Mouse (Mus musculus): ENCODE measurements at regions not wholly inside any gene's neighbourhood (a gene's known extent, or its start where the extent isn't known, plus 50 kb on each side); places are given as distances from the start of the nearest gene placed in this dataset.

GRCm38 (mm10) chr3:121870726-121871125 is 55.6 kb upstream of the Abcd3 start:
- no peak overlapping the region for H3K27ac ChIP-seq (replicated peaks)

GRCm38 (mm10) chr3:121869694-121870093 is 54.6 kb upstream of the Abcd3 start:
- no peak overlapping the region for H3K4me3 ChIP-seq (ENCODE audit: low read depth, low read length)
- H3K4me1 ChIP-seq (replicated peaks; ENCODE audit: control insufficient read depth, insufficient read depth), result no peaks in the 10 kb centered on the region; the same call in 1 of the 2 replicates
- ATAC-seq (ENCODE audit: low FRiP score, low TSS enrichment), result no peak
- TF ChIP-seq EP300 (optimal IDR thresholded peaks at IDR 0.05) (no peak), CTCF (IDR thresholded peaks at IDR 0.05; ENCODE audit: low read depth) (no peak)
- no peaks in the 10 kb centered on the region for H3K27me3 ChIP-seq (ENCODE audit: control insufficient read depth, insufficient read depth, low read length)
- H3K9me3 ChIP-seq (ENCODE audit: control insufficient read depth, low read length), result no peaks in the 10 kb centered on the region
- 52% methylated on average over 4 of the region's 4 CpGs for WGBS
- H3K9ac ChIP-seq (ENCODE audit: low read length), result no peak overlapping the region
- no peak overlapping the region for H3K27ac ChIP-seq (replicated peaks)
- DNase-seq (ENCODE audit: low spot score), result no peak
- no peaks in the 10 kb centered on the region for H3K36me3 ChIP-seq (ENCODE audit: control insufficient read depth, insufficient read depth, low read length)
- H3K4me2 ChIP-seq (replicated peaks; ENCODE audit: low read depth), result no peak overlapping the region

More at GRCm38 (mm10) chr3:121870726-121871125, 55.6 kb upstream of the Abcd3 start:
- no peak for TF ChIP-seq CTCF (IDR thresholded peaks at IDR 0.05; ENCODE audit: low read depth)
- TF ChIP-seq EP300 (optimal IDR thresholded peaks at IDR 0.05), result no peak
- Histone ChIP-seq H3K27me3 (ENCODE audit: control insufficient read depth, insufficient read depth, low read length) (no peaks in the 10 kb centered on the region), H3K36me3 (ENCODE audit: control insufficient read depth, insufficient read depth, low read length) (no peaks in the 10 kb centered on the region), H3K4me3 (ENCODE audit: low read depth, low read length) (no peak overlapping the region), H3K4me2 (replicated peaks; ENCODE audit: low read depth) (no peak overlapping the region), H3K4me1 (replicated peaks; ENCODE audit: control insufficient read depth, insufficient read depth) (no peaks in the 10 kb centered on the region; the same call in 1 of the 2 replicates), H3K9me3 (ENCODE audit: control insufficient read depth, low read length) (no peaks in the 10 kb centered on the region), H3K9ac (ENCODE audit: low read length) (no peak overlapping the region)
- no peak for DNase-seq (ENCODE audit: low spot score)
- ATAC-seq (ENCODE audit: low FRiP score, low TSS enrichment), result no peak
- 85% methylated on average over 6 of the region's 6 CpGs for WGBS

DNA sequence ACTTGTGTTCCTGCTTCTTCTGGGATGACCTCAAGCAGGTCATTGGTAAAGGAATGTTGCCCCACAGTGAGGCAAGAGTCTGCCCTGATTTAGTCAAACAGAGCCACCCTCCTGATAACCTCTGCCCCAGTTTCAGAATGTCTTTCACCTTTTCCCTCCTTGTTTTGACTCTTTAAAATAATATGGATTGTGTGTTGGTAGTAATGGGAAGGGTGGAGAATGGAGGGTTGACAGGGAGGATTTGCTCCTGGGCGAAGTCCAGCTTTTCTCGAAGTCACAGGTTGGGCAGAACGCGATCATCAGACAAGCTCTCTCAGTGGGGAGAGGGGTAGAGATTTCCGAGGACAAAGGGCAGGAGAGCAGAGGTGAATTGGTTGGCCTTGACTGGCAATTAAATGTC is 52.2 kb upstream of the Abcd3 start:
- H3K4me1 ChIP-seq (replicated peaks; ENCODE audit: control insufficient read depth, insufficient read depth), result 0 out of 2 replicates have a peak, but pooled peaks cover 2% of the 10 kb centered on the region
- no peak overlapping the region for H3K4me2 ChIP-seq (replicated peaks; ENCODE audit: low read depth)
- H3K4me3 ChIP-seq (ENCODE audit: low read depth, low read length), result no peak overlapping the region
- no peaks in the 10 kb centered on the region for H3K36me3 ChIP-seq (ENCODE audit: control insufficient read depth, insufficient read depth, low read length)
- TF ChIP-seq CTCF (IDR thresholded peaks at IDR 0.05; ENCODE audit: low read depth) (no peak), EP300 (optimal IDR thresholded peaks at IDR 0.05) (no peak)
- H3K9ac ChIP-seq (ENCODE audit: low read length), result no peak overlapping the region
- H3K27me3 ChIP-seq (ENCODE audit: control insufficient read depth, insufficient read depth, low read length), result no peaks in the 10 kb centered on the region
- no peaks in the 10 kb centered on the region for H3K9me3 ChIP-seq (ENCODE audit: control insufficient read depth, low read length)
- 0 out of 2 replicates have a peak overlapping the region, but pooled peaks have one; percentile 9 for H3K27ac ChIP-seq (replicated peaks)
- ATAC-seq (ENCODE audit: low FRiP score, low TSS enrichment) (peak; percentile 80), DNase-seq (ENCODE audit: low spot score) (peak; percentile 38)
- 35% methylated on average over 5 of the region's 5 CpGs for WGBS

GRCm38 (mm10) chr3:121864734-121865445 is 49.8 kb upstream of the Abcd3 start:
- no peaks in the 10 kb centered on the region for H3K9me3 ChIP-seq (ENCODE audit: control insufficient read depth, low read length)
- TF ChIP-seq CTCF (IDR thresholded peaks at IDR 0.05; ENCODE audit: low read depth) (no peak), EP300 (optimal IDR thresholded peaks at IDR 0.05) (peak; percentile 42)
- ATAC-seq (ENCODE audit: low FRiP score, low TSS enrichment), result peak; percentile 82
- no peak overlapping the region for H3K4me2 ChIP-seq (replicated peaks; ENCODE audit: low read depth)
- no peak overlapping the region for H3K4me3 ChIP-seq (ENCODE audit: low read depth, low read length)
- H3K36me3 ChIP-seq (ENCODE audit: control insufficient read depth, insufficient read depth, low read length), result no peaks in the 10 kb centered on the region
- 0 out of 2 replicates have a peak, but pooled peaks cover 2% of the 10 kb centered on the region for H3K4me1 ChIP-seq (replicated peaks; ENCODE audit: control insufficient read depth, insufficient read depth)
- peak overlapping the region; percentile 84 for H3K27ac ChIP-seq (replicated peaks)
- no peak overlapping the region for H3K9ac ChIP-seq (ENCODE audit: low read length)
- DNase-seq (ENCODE audit: low spot score), result peak; percentile 66
- no peaks in the 10 kb centered on the region for H3K27me3 ChIP-seq (ENCODE audit: control insufficient read depth, insufficient read depth, low read length)
- WGBS, result 51% methylated on average over 8 of the region's 8 CpGs
